In the genomic region with DNA sequence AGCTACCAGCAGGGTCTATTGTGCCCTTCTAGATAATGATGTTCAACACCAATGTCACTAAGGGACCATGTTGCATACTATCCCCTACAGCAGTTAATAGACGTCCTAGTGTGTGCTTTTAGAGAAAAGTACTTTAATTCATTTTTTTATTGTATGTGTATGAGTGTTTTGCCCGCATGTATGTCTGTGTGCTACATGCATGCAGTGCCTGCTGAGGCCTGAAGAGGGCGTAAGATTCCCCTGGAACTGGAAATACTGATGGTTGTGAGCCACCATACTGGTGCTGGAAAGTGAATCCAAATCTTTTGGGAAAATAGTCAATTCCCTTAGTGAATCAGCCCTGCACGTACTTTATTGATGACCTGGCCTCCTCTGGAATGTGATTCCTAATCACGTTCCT, we compare ENCODE assay signal across 24 mouse cellular contexts.
DNase-seq lines count a peak whose midpoint lies in the region; ATAC-seq and TF ChIP-seq lines count a peak whose summit lies in the region.
"Had no signal": no experiment of that assay in that cellular context is flagged by ENCODE, and none has a peak within 500 bp of the region (broad histone marks: within the 10 kb centered on the region; RNA-seq: fewer than 3 reads in every experiment).

No protein-coding gene starts in this region.

- intact Hi-C loops in heart, adult 2 months (cut with DNase I) = no loop called here

- H3K4me1 ChIP-seq in heart, adult 2 months (ENCODE audit: control insufficient read depth, insufficient read depth, low read length) = peaks cover 2% of the 10 kb centered on the region
- no peaks in the 10 kb centered on the region for H3K4me1 ChIP-seq in heart, embryonic 11.5 days (ENCODE audit: control insufficient read depth, insufficient read depth, low read length)
- H3K4me1 ChIP-seq in liver, embryonic 14.5 days (replicated peaks; ENCODE audit: control insufficient read depth in 2 of 2, insufficient read depth in 2 of 2, low read length in 1 of 2) = no peaks in the 10 kb centered on the region
- H3K4me1 ChIP-seq in liver, embryonic 11.5 days (replicated peaks; ENCODE audit: control insufficient read depth, insufficient read depth, low read length) = no peaks in the 10 kb centered on the region
- no peaks in the 10 kb centered on the region for H3K4me1 ChIP-seq in ES-E14 (ENCODE audit: control insufficient read depth in 2 of 2, insufficient read depth in 2 of 2, low read length in 2 of 2, poor library complexity in 1 of 2)
- H3K4me1 ChIP-seq: embryonic facial prominence, embryonic 12.5 days; megakaryocyte, embryonic 14.5 days; midbrain, embryonic 15.5 days; neural tube, embryonic 12.5 days had no signal

- H3K27ac ChIP-seq in heart, adult 2 months = no peak overlapping the region
- H3K27ac ChIP-seq in heart, embryonic 11.5 days (ENCODE audit: low read depth, low read length) = no peak overlapping the region
- H3K27ac ChIP-seq in liver, embryonic 14.5 days = no peak overlapping the region
- H3K27ac ChIP-seq in liver, embryonic 11.5 days (ENCODE audit: low read depth, low read length) = no peak overlapping the region
- H3K27ac ChIP-seq in ES-E14 (ENCODE audit: insufficient read depth, low read depth, low read length, poor library complexity, severe bottlenecking) = no peak overlapping the region
- H3K27ac ChIP-seq: embryonic facial prominence, embryonic 12.5 days; hindbrain, embryonic 12.5 days; midbrain, embryonic 15.5 days; neural tube, embryonic 12.5 days had no signal

- no peak for DNase-seq in heart, adult 2 months
- no peak for DNase-seq in liver, embryonic 14.5 days (ENCODE audit: low read depth in 3 of 3, low spot score in 3 of 3)
- no peak for DNase-seq in liver, embryonic 11.5 days (ENCODE audit: low spot score)
- DNase-seq in ES-E14 (ENCODE audit: low read depth, low spot score) = no peak
- no peak for DNase-seq in brain, embryonic 14.5 days (ENCODE audit: low read depth)
- DNase-seq in embryo, embryonic 10.5 days (ENCODE audit: low spot score) = no peak
- DNase-seq: adrenal gland, postnatal 36 days; cerebellum, adult 11-12 months; cerebellum, postnatal 14 days; forebrain, postnatal 0 days; gastrocnemius, postnatal 25 days; heart, adult 18-20 months; kidney, adult 9 months; kidney, postnatal 25 days; right cerebral cortex, postnatal 25 days; spleen, adult 18-20 months; thymus, postnatal 36 days had no signal

- TF ChIP-seq POLR2A in heart, adult 2 months (IDR thresholded peaks at IDR 0.05; ENCODE audit: insufficient read depth, low read depth, low read length) = no peak
- no peak for TF ChIP-seq POLR2A in brain, embryonic 14.5 days (IDR thresholded peaks at IDR 0.05; ENCODE audit: borderline replicate concordance, extremely low read depth, insufficient read depth, insufficient read length, poor library complexity, severe bottlenecking)

- H3K27me3 ChIP-seq in heart, adult 2 months (ENCODE audit: control insufficient read depth, insufficient read depth, low read length) = no peaks in the 10 kb centered on the region
- H3K27me3 ChIP-seq in heart, embryonic 11.5 days (ENCODE audit: control insufficient read depth, insufficient read depth, low read length) = no peaks in the 10 kb centered on the region
- no peaks in the 10 kb centered on the region for H3K27me3 ChIP-seq in liver, embryonic 14.5 days (ENCODE audit: control insufficient read depth, insufficient read depth, low read length)
- H3K27me3 ChIP-seq in liver, embryonic 11.5 days (replicated peaks; ENCODE audit: control insufficient read depth, insufficient read depth, low read length) = no peaks in the 10 kb centered on the region
- H3K27me3 ChIP-seq: embryonic facial prominence, embryonic 12.5 days; hindbrain, embryonic 12.5 days; midbrain, embryonic 15.5 days; neural tube, embryonic 12.5 days had no signal

- no peak for TF ChIP-seq EP300 in heart, adult 2 months (IDR thresholded peaks at IDR 0.05; ENCODE audit: insufficient read depth, low read depth, low read length)
- no peak for TF ChIP-seq EP300 in liver, embryonic 14.5 days (IDR thresholded peaks at IDR 0.05; ENCODE audit: low read depth)

- TF ChIP-seq CTCF in heart, adult 2 months (IDR thresholded peaks at IDR 0.05) = 0 out of 2 replicates have a peak, but pooled peaks have one; percentile 16
- peak; percentile 54 for TF ChIP-seq CTCF in liver, embryonic 14.5 days (IDR thresholded peaks at IDR 0.05; ENCODE audit: low read depth)
- peak; percentile 17; the same call in 1 of the 2 replicates for TF ChIP-seq CTCF in brain, embryonic 14.5 days (IDR thresholded peaks at IDR 0.05; ENCODE audit: borderline replicate concordance, extremely low read depth, insufficient read depth, insufficient read length)

- H3K79me2 ChIP-seq in heart, adult 2 months (replicated peaks; ENCODE audit: control insufficient read depth, insufficient read depth, low read length) = no peaks in the 10 kb centered on the region

- no peak overlapping the region for H3K9ac ChIP-seq in heart, adult 2 months (ENCODE audit: low read depth, low read length)
- no peak overlapping the region for H3K9ac ChIP-seq in heart, embryonic 11.5 days (ENCODE audit: low read depth, low read length)
- H3K9ac ChIP-seq in liver, embryonic 14.5 days (replicated peaks) = no peak overlapping the region
- H3K9ac ChIP-seq in liver, embryonic 11.5 days (ENCODE audit: low read depth, low read length) = no peak overlapping the region
- H3K9ac ChIP-seq in ES-E14 (ENCODE audit: insufficient read depth, low read depth, low read length, poor library complexity, severe bottlenecking) = no peak overlapping the region
- H3K9ac ChIP-seq: embryonic facial prominence, embryonic 12.5 days; forebrain, postnatal 0 days; hindbrain, embryonic 12.5 days; midbrain, embryonic 15.5 days; neural tube, embryonic 12.5 days had no signal

- H3K36me3 ChIP-seq in heart, adult 2 months (ENCODE audit: control insufficient read depth, insufficient read depth, low read length) = no peaks in the 10 kb centered on the region
- no peaks in the 10 kb centered on the region for H3K36me3 ChIP-seq in heart, embryonic 11.5 days (ENCODE audit: control insufficient read depth, insufficient read depth, low read length)
- no peaks in the 10 kb centered on the region for H3K36me3 ChIP-seq in liver, embryonic 14.5 days (replicated peaks; ENCODE audit: control insufficient read depth, insufficient read depth, low read depth)
- H3K36me3 ChIP-seq in liver, embryonic 11.5 days (ENCODE audit: control insufficient read depth, insufficient read depth, low read length) = no peaks in the 10 kb centered on the region
- H3K36me3 ChIP-seq in ES-E14 (ENCODE audit: control insufficient read depth, insufficient read depth, low read length, poor library complexity, severe bottlenecking) = no peaks in the 10 kb centered on the region
- H3K36me3 ChIP-seq: embryonic facial prominence, embryonic 12.5 days; hindbrain, embryonic 12.5 days; midbrain, embryonic 15.5 days; neural tube, embryonic 12.5 days had no signal

- ATAC-seq in heart, embryonic 11.5 days (replicated peaks; ENCODE audit: insufficient number of reproducible peaks, low FRiP score, low TSS enrichment) = no peak
- ATAC-seq in liver, embryonic 14.5 days (ENCODE audit: insufficient read depth) = no peak
- no peak for ATAC-seq in liver, embryonic 11.5 days (replicated peaks; ENCODE audit: low FRiP score)
- ATAC-seq: forebrain, postnatal 0 days; inflammation-experienced regulatory T-cells, adult 6 months; midbrain, embryonic 15.5 days had no signal

- no peaks in the 10 kb centered on the region for H3K9me3 ChIP-seq in heart, embryonic 11.5 days (replicated peaks; ENCODE audit: control insufficient read depth, low read length)
- no peaks in the 10 kb centered on the region for H3K9me3 ChIP-seq in liver, embryonic 14.5 days (ENCODE audit: control insufficient read depth, low read length)
- H3K9me3 ChIP-seq in liver, embryonic 11.5 days (ENCODE audit: control insufficient read depth, low read length) = no peaks in the 10 kb centered on the region
- no peaks in the 10 kb centered on the region for H3K9me3 ChIP-seq in ES-E14 (ENCODE audit: control insufficient read depth, insufficient read depth, low read depth, low read length)
- H3K9me3 ChIP-seq: embryonic facial prominence, embryonic 12.5 days; hindbrain, embryonic 12.5 days; megakaryocyte, embryonic 14.5 days; midbrain, embryonic 15.5 days; neural tube, embryonic 12.5 days had no signal

- H3K4me3 ChIP-seq in heart, adult 2 months = no peak overlapping the region
- no peak overlapping the region for H3K4me3 ChIP-seq in heart, embryonic 11.5 days (ENCODE audit: low read depth, low read length)
- H3K4me3 ChIP-seq in liver, embryonic 14.5 days (ENCODE audit: insufficient read depth in 1 of 2, low read depth in 2 of 2, low read length in 2 of 2) = no peak overlapping the region
- H3K4me3 ChIP-seq in liver, embryonic 11.5 days (ENCODE audit: low read depth, low read length) = no peak overlapping the region
- H3K4me3 ChIP-seq in ES-E14 (ENCODE audit: insufficient read depth in 1 of 2, low read depth in 1 of 2, low read length in 2 of 2, poor library complexity in 1 of 2, severe bottlenecking in 1 of 2) = no peak overlapping the region
- H3K4me3 ChIP-seq: embryonic facial prominence, embryonic 12.5 days; hindbrain, embryonic 12.5 days; megakaryocyte, embryonic 14.5 days; midbrain, embryonic 15.5 days; neural tube, embryonic 12.5 days had no signal

- 92% methylated on average over 5 of the region's 5 CpGs for WGBS in heart, adult 2 months
- 85% methylated on average over 5 of the region's 5 CpGs for WGBS in heart, embryonic 11.5 days (ENCODE audit: insufficient replicate concordance)
- WGBS in liver, embryonic 14.5 days (ENCODE audit: insufficient replicate concordance) = 70% methylated on average over 5 of the region's 5 CpGs
- WGBS in liver, embryonic 11.5 days = 83% methylated on average over 5 of the region's 5 CpGs

- H3K4me2 ChIP-seq in heart, embryonic 11.5 days = no peak overlapping the region
- H3K4me2 ChIP-seq in liver, embryonic 14.5 days (ENCODE audit: low read depth) = no peak overlapping the region
- H3K4me2 ChIP-seq in liver, embryonic 11.5 days = no peak overlapping the region
- H3K4me2 ChIP-seq: embryonic facial prominence, embryonic 12.5 days; hindbrain, embryonic 12.5 days; midbrain, embryonic 15.5 days; neural tube, embryonic 12.5 days had no signal

- in situ Hi-C loops in ES-E14 (cut with MboI; ENCODE audit: low sequenced_read_pairs in 2 of 2, unreplicated experiment in 2 of 2) = no loop called here

TF ChIP-seq in ES-E14, 5 proteins besides CTCF, POLR2A, EP300 and RAD21:
- no peak for TF ChIP-seq ZNF384 (IDR thresholded peaks at IDR 0.05; ENCODE audit: low read depth, low read length)
- peak; percentile 76; the same call in 1 of the 2 replicates for TF ChIP-seq ZC3H11A (IDR thresholded peaks at IDR 0.05; ENCODE audit: borderline replicate concordance, low read depth, low read length)
